Mouse (Mus musculus) thymus, postnatal 0 days (tissue): ENCODE measurements at regions not wholly inside any gene's neighbourhood (a gene's known extent, or its start where the extent isn't known, plus 50 kb on each side); places are given as distances from the start of the nearest gene placed in this dataset.

Source experiments
- DNase-seq: peaks from one replicate; pipeline ENCODE4 v3.0.0-alpha.2; 2015; ENCODE audit warnings: low spot score

DNA sequence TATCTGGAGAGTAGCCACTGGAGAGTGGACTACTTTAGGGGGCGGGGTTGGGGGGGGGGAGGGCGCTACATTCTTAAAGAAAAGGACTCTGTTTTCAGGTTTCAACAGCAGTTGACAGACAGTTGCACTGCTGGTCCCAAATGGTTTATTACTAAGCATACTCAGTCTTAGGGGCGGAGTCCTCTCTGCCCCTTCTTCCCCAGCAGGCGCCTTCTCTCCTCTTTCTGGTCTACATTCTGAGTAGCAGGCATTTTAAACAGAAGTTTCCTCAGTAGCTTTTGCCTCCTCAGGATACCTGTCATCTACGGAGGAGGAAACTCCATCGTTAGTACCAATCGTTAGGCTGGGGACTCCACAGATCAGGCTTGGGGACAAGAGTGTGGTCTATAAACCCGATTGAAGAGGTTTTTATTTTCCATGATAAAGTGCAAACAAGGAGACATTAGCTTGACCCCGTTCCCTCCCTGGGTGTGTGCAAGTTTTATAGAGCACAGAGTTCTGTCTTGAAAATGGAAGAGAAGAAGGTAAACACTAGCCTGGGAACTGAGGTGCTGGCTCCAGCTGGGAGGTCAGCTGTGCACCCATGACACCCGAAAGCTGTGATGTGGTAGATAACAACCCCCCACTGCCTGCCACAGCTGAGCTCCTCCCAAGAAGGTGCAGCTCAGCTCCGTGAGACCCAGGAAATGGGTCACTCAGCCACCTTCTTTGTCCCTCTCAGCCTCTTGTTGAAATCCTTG, 107.8 kb downstream of the Btg1 start:
- DNase-seq = peak; percentile 94

GRCm38 (mm10) chr10:96726801-96727780, 110.3 kb downstream of the Btg1 start:
- DNase-seq = no peak

DNA sequence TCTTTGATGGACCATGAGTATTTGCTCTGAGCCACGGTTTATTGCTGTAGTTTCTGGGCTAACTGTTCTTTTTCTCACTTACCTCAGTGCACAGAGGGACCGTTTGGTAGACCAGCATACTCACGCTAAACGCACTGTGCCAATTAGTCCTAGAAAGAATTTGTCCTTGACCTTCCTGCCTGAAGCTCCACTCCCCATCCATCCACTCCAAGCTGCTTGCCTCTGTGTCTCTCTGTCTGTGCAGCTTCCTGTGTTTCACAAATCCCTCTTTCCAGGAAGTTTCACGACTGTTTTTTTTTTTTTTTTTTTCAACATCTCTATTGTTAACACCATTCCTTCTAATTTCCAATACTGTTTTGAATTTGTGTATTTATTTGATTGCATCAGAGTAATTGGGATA, 116.8 kb downstream of the Btg1 start:
- no peak for DNase-seq

DNA sequence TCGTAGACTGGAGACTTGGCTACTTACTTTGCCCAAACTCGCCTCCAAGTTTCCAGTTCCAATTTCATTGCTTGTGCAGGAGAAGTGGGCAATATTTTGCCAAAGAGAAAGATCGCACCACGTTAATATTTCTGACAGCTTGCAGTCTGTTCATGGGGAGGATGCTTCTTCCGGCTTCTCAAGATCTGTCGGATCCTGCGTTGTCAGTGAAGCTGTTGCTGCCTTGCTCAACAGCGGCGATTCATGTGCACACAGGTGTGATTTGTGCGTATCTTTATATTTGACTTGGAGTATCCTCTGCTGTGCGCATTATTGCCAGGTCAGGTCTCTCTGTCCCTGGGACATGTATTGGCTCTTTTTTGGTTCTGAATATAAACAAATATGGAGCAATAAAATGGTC, 118.3 kb downstream of the Btg1 start:
- DNase-seq = no peak

DNA sequence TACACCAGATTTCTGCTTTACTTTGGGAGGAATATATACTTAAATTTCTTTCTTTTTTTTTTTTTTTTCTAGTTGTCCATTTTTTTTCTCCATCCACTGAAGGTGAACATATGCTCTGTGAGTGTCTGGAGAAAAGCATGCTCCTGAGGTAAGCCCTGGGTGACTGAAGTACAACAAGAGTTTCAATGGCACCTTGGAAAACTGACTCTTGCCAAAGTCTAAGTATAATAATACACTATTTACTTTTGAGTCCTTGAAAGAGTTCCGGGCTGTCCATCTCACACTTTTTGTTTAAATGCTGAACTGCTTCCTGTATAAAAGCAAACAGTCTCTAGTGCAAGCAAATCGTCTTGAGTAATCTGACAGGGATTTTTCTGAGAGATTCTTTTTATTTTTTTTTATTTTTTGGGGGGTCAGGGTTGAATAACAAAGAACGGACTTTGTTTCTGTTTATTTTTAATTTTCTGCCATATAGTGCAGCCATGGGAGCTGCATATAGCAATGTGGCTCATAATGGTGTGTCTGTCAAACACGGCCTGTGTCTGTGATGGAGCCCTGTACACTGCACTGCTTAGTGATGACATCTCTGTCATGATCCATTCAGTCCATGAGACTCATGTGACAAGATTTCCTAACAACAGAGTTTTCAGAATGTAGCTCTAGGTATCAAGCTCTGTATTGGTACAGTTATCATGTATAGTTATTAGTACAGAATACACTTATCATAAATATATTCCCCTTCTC, 119.3 kb downstream of the Btg1 start:
- no peak for DNase-seq

DNA sequence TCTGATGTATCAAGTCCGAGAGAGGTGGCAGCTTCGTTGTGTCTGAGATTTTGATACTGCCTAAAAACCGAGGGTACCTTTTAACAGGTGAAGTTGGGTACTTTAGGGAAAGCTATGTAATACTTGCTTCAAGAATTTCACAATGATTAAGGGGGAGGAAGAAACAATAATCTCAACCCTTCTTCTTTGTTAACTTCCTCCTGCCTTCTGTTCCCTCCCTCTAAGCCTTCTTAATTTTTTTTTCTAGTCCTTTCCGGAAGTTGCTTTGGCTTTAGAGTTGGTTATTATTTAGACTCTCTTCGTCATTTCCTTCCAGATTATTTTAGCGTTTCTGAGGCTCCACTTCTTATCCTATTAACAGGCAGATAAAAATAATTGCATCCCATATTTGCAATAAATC, 121.2 kb downstream of the Btg1 start:
- DNase-seq = no peak

DNA sequence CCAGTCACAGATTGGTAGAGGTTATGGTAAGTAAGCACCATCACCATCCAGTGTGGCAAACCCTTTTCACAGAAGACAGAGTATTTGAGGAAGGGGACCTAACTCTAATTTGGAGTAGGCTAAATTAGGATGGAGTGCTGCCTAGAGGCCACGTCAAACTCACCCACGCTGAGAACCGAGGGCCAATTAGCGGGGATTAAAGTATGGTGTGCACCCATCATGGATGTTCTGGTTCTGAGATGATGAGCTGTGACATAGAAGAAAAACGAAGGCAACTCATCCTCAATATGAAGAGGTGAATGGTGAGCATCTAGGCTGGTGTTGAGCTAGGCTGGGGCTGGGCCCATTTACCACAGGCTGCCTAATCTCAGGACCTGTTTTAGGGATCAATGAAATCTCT, 121.8 kb downstream of the Btg1 start:
- no peak for DNase-seq

GRCm38 (mm10) chr10:96744167-96744777, 127.5 kb downstream of the Btg1 start:
- DNase-seq = no peak

- no peak for DNase-seq
Observed at GRCm38 (mm10) chr10:96747015-96747663, 130.3 kb downstream of the Btg1 start.

GRCm38 (mm10) chr10:96750861-96751260, 134.1 kb downstream of the Btg1 start:
- no peak for DNase-seq

DNA sequence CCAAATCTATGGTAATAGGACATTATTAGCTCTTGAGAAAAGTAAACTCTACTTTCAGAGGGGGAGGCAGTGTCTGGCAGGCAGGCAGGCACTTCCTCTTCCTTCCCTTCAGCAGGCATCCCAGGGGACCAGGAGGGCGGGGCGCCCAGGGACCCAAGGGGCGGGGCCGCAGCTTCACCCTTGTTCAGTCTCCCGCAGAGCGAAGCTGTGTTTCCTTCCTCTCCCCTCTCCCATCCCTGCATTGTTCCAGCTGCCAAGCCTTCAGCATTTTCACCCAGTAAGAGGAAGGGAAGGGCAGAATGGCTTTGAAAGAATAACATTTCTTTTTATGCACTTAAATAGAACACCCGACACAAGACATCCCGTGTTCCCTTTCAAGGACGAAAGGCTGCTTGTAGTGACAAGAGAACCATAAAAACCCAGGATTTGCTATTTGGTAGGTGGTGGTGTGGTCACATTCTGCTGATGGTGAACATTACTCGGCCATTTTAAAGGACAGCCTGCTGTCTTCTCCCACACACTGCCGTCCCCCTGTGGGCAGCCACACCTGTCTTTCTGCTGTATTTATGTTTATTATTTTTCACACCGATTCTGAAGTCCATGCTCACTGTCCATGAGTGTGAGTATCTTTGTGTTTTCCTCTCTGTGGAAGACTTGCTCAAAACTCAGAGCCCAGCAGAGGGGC, 134.9 kb downstream of the Btg1 start:
- DNase-seq = peak; percentile 50

GRCm38 (mm10) chr10:96752531-96752930, 135.7 kb downstream of the Btg1 start:
- DNase-seq = no peak

DNA sequence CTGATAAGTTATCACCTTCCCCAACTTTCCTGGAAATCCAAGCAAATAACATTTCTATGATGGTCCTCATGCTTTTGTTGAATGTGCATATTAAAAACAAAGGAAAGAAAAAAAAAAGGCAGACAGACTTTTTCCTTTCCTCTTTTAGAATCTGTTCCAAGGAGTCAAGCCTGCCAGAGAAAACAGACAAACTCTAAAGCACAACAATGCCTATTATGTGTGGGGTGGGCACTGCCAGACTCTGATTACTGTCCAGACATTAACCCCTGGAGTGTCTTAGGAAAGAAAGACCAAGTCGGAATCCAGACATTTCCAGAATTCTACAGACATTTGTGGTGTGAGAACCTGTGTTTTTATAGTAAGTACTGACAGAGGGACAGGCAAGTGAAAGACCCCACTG, 136.7 kb downstream of the Btg1 start:
- no peak for DNase-seq

- DNase-seq = no peak
Observed at GRCm38 (mm10) chr10:96755674-96756073, 138.9 kb downstream of the Btg1 start.

- DNase-seq = no peak
Observed at GRCm38 (mm10) chr10:96756355-96757084, 139.7 kb downstream of the Btg1 start.

DNA sequence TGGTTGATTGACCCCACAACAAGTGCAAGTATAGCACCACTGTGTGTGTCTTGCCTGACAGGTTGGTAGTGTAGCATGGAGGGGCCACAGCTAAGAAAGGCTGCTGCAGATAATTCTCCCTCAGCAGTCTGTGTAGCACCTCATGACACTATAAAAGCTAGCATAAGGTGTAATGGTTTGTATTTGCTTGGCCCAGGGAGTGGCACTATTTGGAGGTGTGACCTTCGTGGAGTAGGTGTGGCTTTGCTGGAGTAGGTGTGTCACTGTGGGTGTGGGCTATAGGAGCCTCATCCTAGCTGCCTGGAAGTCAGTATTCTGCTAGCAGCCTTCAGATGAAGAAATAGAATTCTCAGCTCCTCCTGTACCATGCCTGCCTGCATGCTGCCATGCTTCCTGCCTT, 140.5 kb downstream of the Btg1 start:
- no peak for DNase-seq

GRCm38 (mm10) chr10:96761601-96762000, 144.8 kb downstream of the Btg1 start:
- DNase-seq = no peak

DNA sequence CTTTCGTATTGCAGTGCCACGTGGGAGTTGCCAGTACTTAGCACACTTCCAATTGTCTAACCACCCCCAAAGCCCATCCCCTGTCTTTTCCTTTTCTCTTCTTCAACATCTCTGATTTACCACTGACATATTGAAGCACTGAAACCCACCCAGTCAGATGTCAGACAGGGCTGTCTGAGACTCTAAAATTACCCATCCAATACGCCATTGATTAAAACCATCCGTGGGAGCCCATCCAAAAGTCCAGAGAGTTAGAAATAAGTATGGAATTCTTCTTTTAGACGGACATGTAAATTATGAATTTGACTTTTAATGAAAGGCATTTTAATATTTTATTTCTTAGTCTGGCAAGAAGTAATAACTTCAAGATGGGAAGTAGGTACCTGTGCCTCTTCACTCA, 148.8 kb downstream of the Btg1 start:
- no peak for DNase-seq

DNA sequence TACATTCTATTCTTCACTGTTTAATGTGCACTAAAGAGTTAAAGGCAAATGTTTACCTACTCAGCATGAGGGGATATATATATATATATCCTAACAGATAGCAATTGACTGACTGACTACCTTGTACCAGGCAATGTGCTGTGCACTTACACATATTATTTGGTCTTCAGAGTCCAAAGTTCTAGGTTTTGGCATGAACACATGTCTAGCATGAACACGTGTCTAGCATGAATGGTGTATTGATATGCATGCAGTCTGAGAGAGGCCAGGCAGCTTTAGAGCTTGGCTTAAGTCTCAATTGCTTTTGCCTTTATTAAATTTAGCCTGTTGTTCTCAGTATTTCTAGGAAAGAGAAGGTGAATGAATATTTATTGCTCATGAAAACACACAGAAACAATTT, 161.4 kb downstream of the Btg1 start:
- no peak for DNase-seq

- no peak for DNase-seq
Observed at GRCm38 (mm10) chr10:96783966-96784365, 167.2 kb downstream of the Btg1 start.
